Mouse (Mus musculus): ENCODE data around the gene Rft1.

GRCm38 (mm10) chr14:30699656-30700055 is 45.5 kb downstream of the Rft1 start:
- TF ChIP-seq CTCF (IDR thresholded peaks at IDR 0.05; ENCODE audit: low read depth): peak; percentile 87
- TF ChIP-seq EP300 (IDR thresholded peaks at IDR 0.05; ENCODE audit: low read depth): no peak
